Mouse (Mus musculus) liver, embryonic 13.5 days (tissue): ENCODE measurements around the gene Sspn. TPM values are rescaled to one million over a fixed set of nuclear protein-coding genes. Genes with fewer than 3 reads are reported as not detected.
A peak's percentile ranks its signal among the peaks of the same experiment; 100 is the strongest.

Experiments used
- ATAC-seq: fragments of 200-750 bp; cut with Nextera tagmentation; 2 replicates; pipeline ENCODE4 v1.8.0; 2017; ENCODE audit warnings: low read depth, mild to moderate bottlenecking, moderate number of reproducible peaks, moderate library complexity
- DNase-seq: peaks from one replicate; pipeline ENCODE4 v3.0.0; 2022
- H3K27ac ChIP-seq: fragments of 300-500 bp; sonication (generic); 2 replicates; pipeline ENCODE4 v1.5.1; 2015; ENCODE audit warnings: moderate library complexity, mild to moderate bottlenecking, inconsistent platforms
- H3K27me3 ChIP-seq: fragments of 300-500 bp; sonication (generic); 2 replicates; pipeline ENCODE4 v1.6.1; 2015; ENCODE audit warnings: mild to moderate bottlenecking, inconsistent platforms
- H3K36me3 ChIP-seq: fragments of 300-500 bp; sonication (generic); 2 replicates; pipeline ENCODE4 v1.6.1; 2015; ENCODE audit warnings: mild to moderate bottlenecking, inconsistent platforms
- H3K4me1 ChIP-seq: fragments of 300-500 bp; sonication (generic); replicated peaks from 2 replicates; pipeline ENCODE4 v1.6.1; 2015; ENCODE audit warnings: inconsistent platforms
- H3K4me2 ChIP-seq: fragments of 300-500 bp; sonication (generic); 2 replicates; pipeline ENCODE4 v1.6.1; 2015; ENCODE audit warnings: inconsistent platforms, mild to moderate bottlenecking, moderate library complexity
- H3K4me3 ChIP-seq: fragments of 300-500 bp; sonication (generic); replicated peaks from 2 replicates; pipeline ENCODE4 v1.5.1; 2015; ENCODE audit warnings: mild to moderate bottlenecking, inconsistent platforms
- H3K9ac ChIP-seq: fragments of 300-500 bp; sonication (generic); 2 replicates; pipeline ENCODE4 v1.6.1; 2015; ENCODE audit warnings: mild to moderate bottlenecking, inconsistent platforms
- H3K9me3 ChIP-seq: fragments of 300-500 bp; sonication (generic); replicated peaks from 2 replicates; pipeline ENCODE4 v1.6.1; 2016; ENCODE audit warnings: inconsistent platforms
- WGBS: fragments of 180-500 bp; shearing (Covaris S2); methylation state at CpG from one replicate; pipeline ENCODE4 v1.1.7; 2015; ENCODE audit not compliant: insufficient replicate concordance; 5-methylcytosine and 5-hydroxymethylcytosine counted together
- polyA plus RNA-seq: library from polyadenylated mRNA; unstranded; fragments of >200 nt; fragmentation: Nextera tagmentation; extraction: Ambion mirVana; gene quantifications from 2 replicates; pipeline ENCODE4 v1.2.1, GENCODE M21; 2015

The Sspn gene
- polyA plus RNA-seq, 1 experiment from 2014 or later = 0.71 TPM

DNA sequence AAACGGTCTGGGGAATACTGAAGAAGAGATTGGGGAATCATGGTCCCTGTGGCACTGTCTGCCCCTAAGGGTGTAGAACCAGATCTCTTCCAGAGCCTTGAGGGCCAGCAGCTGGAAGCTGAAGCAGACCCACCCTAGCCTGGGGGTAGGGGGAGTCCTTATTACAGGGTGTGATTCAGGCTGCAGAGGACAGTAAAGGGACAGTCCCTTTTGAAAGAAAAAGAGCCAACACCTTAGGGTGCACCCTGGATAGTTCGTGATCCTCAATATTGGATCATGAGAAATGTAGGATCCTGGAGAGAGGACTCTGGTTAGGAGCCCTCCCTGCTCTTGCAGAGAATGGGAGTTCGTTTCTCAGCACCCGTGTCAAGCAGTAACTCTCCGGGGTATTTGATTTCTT, 26.8 kb upstream of the Sspn start:
- 66% methylated on average over 5 of the region's 5 CpGs for WGBS

DNA sequence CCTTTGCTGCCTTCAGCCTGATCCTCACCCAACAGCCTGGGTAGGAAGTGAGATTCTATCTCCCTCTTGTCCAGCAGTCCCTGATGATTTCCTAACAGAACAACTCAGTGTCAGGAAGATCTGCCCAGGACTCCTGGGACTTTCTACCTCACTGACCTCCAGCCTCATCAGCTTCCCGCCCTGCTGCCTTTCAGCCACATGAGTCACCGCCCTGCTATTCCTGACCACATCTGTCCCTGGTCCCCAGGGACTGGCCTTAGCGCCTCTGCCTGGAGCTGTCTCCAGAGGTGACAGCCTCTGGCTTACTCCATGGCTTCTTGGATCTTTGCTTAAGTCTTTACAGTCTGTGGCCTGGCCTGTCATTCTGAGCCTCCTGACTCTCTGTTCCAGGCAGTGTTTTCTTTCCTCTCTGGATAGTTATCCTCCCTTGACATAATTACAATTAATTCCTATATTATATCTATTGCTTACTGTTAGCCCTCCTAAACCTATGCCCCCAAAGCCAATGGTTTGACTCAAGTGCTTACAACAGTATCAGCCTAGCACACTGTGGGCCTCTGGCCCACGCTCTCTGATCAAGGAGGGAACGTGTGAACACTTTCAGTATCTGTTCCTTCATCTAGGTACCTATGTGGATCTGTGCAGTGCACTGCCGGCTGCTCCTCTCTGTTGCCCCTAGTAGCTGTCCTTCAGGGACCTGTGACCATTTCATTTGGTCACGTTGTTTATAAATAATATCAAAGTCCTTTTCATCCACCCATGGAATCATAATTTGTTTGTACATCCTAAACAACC, 25.1 kb upstream of the Sspn start:
- no peaks in the 10 kb centered on the region for H3K9me3 ChIP-seq
- no peak overlapping the region for H3K9ac ChIP-seq
- no peaks in the 10 kb centered on the region for H3K36me3 ChIP-seq
- no peaks in the 10 kb centered on the region for H3K27me3 ChIP-seq
- no peak for DNase-seq
- H3K4me1 ChIP-seq = no peaks in the 10 kb centered on the region
- WGBS = 49% methylated on average over 7 of the region's 7 CpGs
- ATAC-seq = no peak
- H3K4me2 ChIP-seq = no peak overlapping the region
- no peak overlapping the region for H3K27ac ChIP-seq
- no peak overlapping the region for H3K4me3 ChIP-seq

More for the DNA sequence above, 26.8 kb upstream of the Sspn start:
- no peaks in the 10 kb centered on the region for H3K27me3 ChIP-seq
- H3K27ac ChIP-seq = no peak overlapping the region
- H3K9me3 ChIP-seq = no peaks in the 10 kb centered on the region
- ATAC-seq (no peak), DNase-seq (no peak)
- H3K4me1 ChIP-seq = no peaks in the 10 kb centered on the region
- no peaks in the 10 kb centered on the region for H3K36me3 ChIP-seq
- no peak overlapping the region for H3K9ac ChIP-seq
- H3K4me3 ChIP-seq = no peak overlapping the region
- H3K4me2 ChIP-seq = no peak overlapping the region

DNA sequence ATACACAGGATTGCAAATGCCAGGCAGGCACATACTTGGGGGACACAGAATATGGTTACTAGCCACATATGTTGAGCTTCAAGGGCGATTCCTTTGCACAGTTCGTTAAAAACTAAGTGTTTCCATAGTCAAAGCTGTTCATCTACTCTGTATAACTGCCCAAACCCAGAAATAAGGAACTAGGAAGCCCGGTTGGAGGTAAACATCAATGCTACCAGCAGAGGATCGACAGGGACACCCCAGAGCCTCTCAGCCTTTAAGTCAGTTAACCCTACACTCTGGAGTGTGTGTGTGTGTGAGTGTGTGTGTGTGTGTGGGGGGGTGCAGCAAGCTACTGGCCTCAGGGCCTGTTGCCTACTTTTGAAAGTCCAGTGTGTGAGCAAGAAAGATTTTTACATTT, 21.5 kb upstream of the Sspn start:
- Histone ChIP-seq H3K9ac (no peak overlapping the region), H3K4me1 (no peaks in the 10 kb centered on the region), H3K4me2 (no peak overlapping the region), H3K9me3 (no peaks in the 10 kb centered on the region), H3K36me3 (no peaks in the 10 kb centered on the region), H3K27me3 (no peaks in the 10 kb centered on the region), H3K4me3 (no peak overlapping the region), H3K27ac (no peak overlapping the region)
- 35% methylated on average over 4 of the region's 4 CpGs for WGBS
- ATAC-seq (no peak), DNase-seq (no peak)

DNA sequence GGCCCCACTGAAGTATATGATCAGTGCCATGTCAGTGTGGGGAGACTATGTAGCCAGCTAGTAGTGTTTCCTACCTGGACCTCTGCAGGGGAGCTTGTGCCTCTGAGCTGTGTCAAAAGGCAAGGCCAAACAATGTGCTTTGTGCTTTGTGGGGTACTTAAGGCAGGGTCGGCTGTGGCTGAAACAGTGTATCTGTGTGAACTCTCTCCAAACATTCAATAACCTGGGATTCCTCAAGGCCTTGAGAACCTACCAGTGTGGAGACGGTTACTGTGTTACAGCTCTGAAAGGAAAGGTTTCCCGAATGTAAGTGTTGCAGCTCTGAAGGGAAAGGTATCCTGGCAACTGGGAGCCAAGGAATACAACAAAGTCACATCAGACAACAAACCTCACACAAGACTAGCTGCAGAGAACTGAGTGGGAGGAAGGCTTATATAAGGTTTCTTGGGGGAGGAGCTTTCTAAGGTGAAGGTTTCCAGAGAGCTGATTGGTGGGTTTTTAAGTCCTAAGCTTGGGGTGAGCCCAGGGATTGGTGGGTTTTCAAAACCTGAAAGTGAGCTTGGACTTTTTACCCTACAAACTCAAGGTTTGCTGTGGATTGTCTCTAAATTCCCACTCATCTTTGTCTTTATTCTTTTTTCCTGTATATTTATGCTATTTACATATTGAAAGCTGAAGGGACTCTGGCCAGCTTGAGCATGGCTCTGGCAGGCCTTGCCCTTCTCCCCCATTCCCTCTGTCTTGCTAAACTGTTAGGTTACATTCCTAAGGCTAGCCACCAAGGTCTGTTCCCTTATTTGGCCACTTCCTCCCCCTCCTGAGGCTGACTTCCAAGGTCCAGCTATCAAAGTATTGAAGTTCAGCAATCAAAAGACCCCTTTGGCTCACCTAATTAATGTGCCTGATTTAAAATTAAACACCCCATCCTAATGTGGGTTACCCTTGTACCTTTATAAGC, 20.7 kb upstream of the Sspn start:
- Histone ChIP-seq H3K4me2 (no peak overlapping the region), H3K27ac (no peak overlapping the region), H3K4me3 (no peak overlapping the region), H3K9me3 (no peaks in the 10 kb centered on the region), H3K27me3 (no peaks in the 10 kb centered on the region), H3K4me1 (no peaks in the 10 kb centered on the region), H3K36me3 (no peaks in the 10 kb centered on the region), H3K9ac (no peak overlapping the region)
- WGBS = 71% methylated on average over 3 of the region's 3 CpGs
- DNase-seq = no peak
- ATAC-seq = no peak

DNA sequence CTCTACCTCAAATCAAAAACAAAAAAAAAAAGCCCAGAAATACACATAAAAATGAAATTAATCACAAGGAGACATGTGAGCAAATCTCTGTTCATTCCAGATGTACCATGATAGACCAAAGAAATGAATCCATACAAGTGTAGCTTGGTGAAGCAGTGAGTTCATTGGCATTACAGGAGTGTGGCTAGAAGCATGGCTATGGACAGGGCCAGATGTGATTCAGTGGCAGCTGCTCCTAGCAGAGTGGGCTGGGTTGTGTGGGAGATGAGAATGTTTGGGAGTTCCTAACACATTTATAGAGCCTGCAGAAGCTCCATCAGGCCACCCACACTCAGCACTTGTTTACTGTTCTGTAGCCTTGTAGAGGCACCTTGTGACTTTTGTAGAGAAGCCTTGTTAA, 19.2 kb upstream of the Sspn start:
- Histone ChIP-seq H3K27me3 (no peaks in the 10 kb centered on the region), H3K9me3 (no peaks in the 10 kb centered on the region), H3K27ac (no peak overlapping the region), H3K4me1 (no peaks in the 10 kb centered on the region), H3K4me3 (no peak overlapping the region), H3K4me2 (no peak overlapping the region), H3K36me3 (no peaks in the 10 kb centered on the region), H3K9ac (no peak overlapping the region)
- DNase-seq (no peak), ATAC-seq (no peak)

DNA sequence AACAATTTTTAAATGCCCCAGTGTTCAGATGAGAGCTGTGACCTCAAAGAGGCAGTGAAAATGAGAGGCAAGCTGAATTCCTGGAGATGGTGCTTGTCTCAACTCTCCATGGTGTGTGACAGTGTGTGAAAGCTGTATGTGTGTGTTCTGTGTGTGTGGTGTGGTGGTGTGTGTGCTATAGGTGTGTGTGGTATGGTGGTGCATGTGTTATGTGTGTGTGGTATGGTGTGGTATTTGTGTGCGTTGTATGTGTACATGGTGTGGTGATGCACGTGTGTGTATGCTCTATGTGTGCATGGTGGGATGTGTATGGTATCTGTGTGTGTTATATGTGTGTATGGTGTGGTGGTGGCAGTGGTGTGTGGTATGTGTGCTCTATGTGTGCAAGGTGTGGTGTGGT, 16.0 kb upstream of the Sspn start:
- 74% methylated on average over 2 of the region's 2 CpGs for WGBS
- Histone ChIP-seq H3K4me2 (no peak overlapping the region), H3K36me3 (no peaks in the 10 kb centered on the region), H3K4me1 (no peaks in the 10 kb centered on the region), H3K9me3 (no peaks in the 10 kb centered on the region), H3K27ac (no peak overlapping the region), H3K9ac (no peak overlapping the region), H3K27me3 (no peaks in the 10 kb centered on the region), H3K4me3 (no peak overlapping the region)
- DNase-seq = no peak
- no peak for ATAC-seq

DNA sequence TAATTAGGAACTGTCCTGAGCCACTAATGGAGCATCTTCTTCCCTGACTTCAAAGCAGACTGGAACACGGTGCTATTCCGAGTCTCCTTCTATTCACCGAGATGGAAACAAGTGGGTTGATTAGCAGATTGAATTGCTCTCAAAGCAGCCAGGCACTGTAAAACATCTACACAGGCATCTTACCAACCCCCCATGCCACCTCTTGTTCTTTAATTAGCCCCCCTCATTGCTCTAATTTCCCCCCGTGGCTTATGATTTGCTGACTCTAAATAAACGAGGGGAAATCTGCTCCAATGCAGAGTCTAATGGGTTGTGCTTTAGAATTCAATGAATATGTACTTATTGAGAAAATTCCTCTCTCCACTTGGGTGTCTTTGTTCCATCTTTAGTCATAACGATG, 15.0 kb upstream of the Sspn start:
- H3K4me1 ChIP-seq = no peaks in the 10 kb centered on the region
- WGBS = 59% methylated on average over 6 of the region's 6 CpGs
- ATAC-seq = no peak

DNA sequence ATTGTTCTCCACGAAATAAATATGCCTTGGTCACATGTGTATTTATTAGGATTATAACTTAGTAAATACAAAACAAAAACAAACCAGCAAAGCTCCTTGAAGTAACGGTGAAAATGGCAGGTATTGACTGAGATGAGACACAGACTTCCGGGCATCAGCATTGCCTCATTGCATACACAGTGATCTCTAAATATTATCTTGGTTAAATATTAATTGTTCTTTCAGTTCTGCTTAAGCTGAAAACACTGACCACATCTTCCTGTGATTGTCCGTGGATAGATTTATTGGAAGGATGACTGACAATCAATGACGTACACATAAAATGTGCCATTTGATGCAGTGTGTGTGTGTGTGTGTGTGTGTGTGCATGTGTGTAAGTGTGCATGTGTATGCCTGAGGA, 13.2 kb upstream of the Sspn start:
- H3K9me3 ChIP-seq = no peaks in the 10 kb centered on the region
- H3K9ac ChIP-seq = no peak overlapping the region
- DNase-seq (no peak), ATAC-seq (no peak)
- H3K36me3 ChIP-seq = no peaks in the 10 kb centered on the region
- no peak overlapping the region for H3K27ac ChIP-seq
- H3K4me3 ChIP-seq = no peak overlapping the region
- H3K27me3 ChIP-seq = no peaks in the 10 kb centered on the region
- H3K4me1 ChIP-seq = no peaks in the 10 kb centered on the region
- WGBS = 59% methylated on average over 5 of the region's 5 CpGs
- H3K4me2 ChIP-seq = no peak overlapping the region

More for the DNA sequence above, 15.0 kb upstream of the Sspn start:
- Histone ChIP-seq H3K36me3 (no peaks in the 10 kb centered on the region), H3K4me3 (no peak overlapping the region), H3K27me3 (no peaks in the 10 kb centered on the region), H3K27ac (no peak overlapping the region), H3K4me2 (no peak overlapping the region), H3K9ac (no peak overlapping the region), H3K9me3 (no peaks in the 10 kb centered on the region)
- DNase-seq = no peak

DNA sequence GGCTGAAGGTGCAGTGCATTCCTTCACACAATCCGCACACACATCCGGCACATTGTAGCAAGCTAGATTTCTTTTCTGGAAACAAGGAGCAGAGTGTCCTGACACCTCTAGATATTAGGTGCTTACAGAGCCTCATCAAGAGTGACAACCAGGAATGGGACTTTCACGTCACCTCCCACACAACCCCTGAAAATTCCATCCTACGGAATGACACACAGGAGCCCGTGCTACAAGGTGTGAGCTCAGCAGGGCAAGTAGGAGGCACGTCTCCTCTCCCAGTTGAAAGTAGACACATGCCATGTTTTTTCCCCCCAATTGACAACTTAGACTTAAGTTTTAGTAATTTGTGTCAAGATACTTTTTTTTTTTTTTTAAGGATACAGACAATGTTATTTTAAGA, 7.8 kb upstream of the Sspn start:
- no peak for ATAC-seq
- Histone ChIP-seq H3K36me3 (no peaks in the 10 kb centered on the region), H3K27ac (no peak overlapping the region), H3K4me1 (no peaks in the 10 kb centered on the region), H3K9ac (no peak overlapping the region), H3K27me3 (no peaks in the 10 kb centered on the region), H3K4me3 (no peak overlapping the region), H3K9me3 (no peaks in the 10 kb centered on the region), H3K4me2 (no peak overlapping the region)
- no peak for DNase-seq
- 67% methylated on average over 6 of the region's 6 CpGs for WGBS

DNA sequence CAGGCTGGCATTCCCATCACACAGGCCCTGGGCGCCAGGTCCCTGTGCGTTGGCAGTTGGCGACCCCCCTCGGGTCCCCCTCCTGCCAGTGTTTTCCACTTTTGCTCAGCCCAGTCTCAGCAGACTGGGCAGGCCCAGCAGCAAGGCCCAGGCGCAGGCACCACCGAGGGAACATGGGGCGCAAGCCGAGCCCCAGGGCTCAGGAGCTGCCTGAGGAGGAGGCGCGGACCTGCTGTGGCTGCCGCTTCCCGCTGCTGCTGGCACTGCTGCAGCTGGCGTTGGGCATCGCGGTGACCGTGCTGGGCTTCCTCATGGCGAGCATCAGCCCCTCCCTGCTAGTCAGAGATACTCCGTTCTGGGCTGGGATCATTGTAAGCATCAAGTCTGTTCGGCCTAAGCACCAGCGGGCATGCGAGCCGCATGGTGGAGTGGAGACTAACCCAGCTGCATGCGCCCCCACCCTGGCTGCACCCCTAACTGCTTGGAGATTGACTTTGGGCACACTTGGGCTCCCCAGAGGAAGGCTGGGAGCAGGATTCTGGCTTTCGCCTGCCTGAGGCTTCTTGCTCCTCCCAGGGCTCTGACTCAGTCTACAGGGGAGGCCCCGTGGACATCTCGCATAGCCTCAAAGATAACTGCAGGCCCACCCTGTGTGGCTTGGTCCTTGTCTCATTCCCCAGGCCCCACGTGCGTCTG, 2.7 kb downstream of the Sspn start:
- Histone ChIP-seq H3K9me3 (no peaks in the 10 kb centered on the region), H3K27me3 (no peaks in the 10 kb centered on the region), H3K4me1 (no peaks in the 10 kb centered on the region), H3K9ac (peak overlapping the region; percentile 39; the same call in 1 of the 2 replicates), H3K27ac (no peak overlapping the region), H3K4me3 (peak overlapping the region; percentile 39), H3K4me2 (peak overlapping the region; percentile 41), H3K36me3 (no peaks in the 10 kb centered on the region)
- 0 out of 2 replicates have a peak, but pooled peaks have one; percentile 29 for ATAC-seq
- no peak for DNase-seq
- WGBS = 32% methylated on average over 28 of the region's 28 CpGs

DNA sequence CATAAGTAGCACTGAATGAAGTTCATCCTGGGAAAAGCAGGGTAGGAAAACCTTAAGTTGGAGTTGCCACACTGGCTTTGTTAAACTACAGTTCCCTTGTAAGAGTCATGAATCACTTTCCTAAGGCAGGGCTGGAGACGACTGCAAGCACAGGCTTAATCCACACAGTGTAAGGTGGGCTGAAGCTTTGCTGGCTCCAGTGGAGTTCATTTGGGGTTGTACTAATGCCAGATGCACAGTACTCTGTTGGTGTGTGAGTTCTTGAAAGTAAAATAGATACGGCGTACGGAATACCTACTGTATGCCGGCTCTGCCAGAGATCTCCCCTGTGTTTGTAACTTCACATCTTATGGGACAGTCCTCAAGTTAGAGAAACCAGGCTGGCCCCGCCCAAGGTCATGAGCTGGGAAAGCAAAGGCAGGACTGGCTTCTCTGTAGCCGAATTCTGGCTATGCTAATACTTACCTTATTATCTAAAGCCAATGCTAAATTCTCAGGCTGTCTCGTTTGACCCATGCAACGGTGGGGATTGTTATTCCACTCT, 3.3 kb downstream of the Sspn start:
- 73% methylated on average over 9 of the region's 9 CpGs for WGBS
- ATAC-seq = no peak
- H3K27me3 ChIP-seq = no peaks in the 10 kb centered on the region
- no peaks in the 10 kb centered on the region for H3K36me3 ChIP-seq
- no peak overlapping the region for H3K4me3 ChIP-seq
- H3K4me1 ChIP-seq = no peaks in the 10 kb centered on the region
- H3K9ac ChIP-seq = no peak overlapping the region
- H3K9me3 ChIP-seq = no peaks in the 10 kb centered on the region
- H3K4me2 ChIP-seq = peak overlapping the region; percentile 41; the same call in 1 of the 2 replicates
- no peak for DNase-seq
- no peak overlapping the region for H3K27ac ChIP-seq
